Mouse (Mus musculus) hindbrain, embryonic 12.5 days (tissue): ENCODE measurements around the gene Rp9. TPM values are rescaled to one million over a fixed set of nuclear protein-coding genes. Genes with fewer than 3 reads are reported as not detected.
"Not testable (repeated sequence)": the region's sequence is repeated elsewhere in the genome, so short reads cannot be mapped to it uniquely, and the experiment has no call there.

ENCODE experiments used
- ATAC-seq: fragments of 200-750 bp; cut with Nextera tagmentation; 2 replicates; pipeline ENCODE4 v1.8.0; 2017; ENCODE audit warnings: moderate TSS enrichment; ENCODE audit not compliant: low FRiP score
- H3K27ac ChIP-seq: fragments of 300-500 bp; sonication (generic); 2 replicates; pipeline ENCODE4 v1.5.1; 2016; ENCODE audit warnings: mild to moderate bottlenecking
- H3K27me3 ChIP-seq: fragments of 300-500 bp; sonication (generic); 2 replicates; pipeline ENCODE4 v1.6.1; 2016; ENCODE audit warnings: mild to moderate bottlenecking
- H3K36me3 ChIP-seq: fragments of 300-500 bp; sonication (generic); 2 replicates; pipeline ENCODE4 v1.6.1; 2016; ENCODE audit warnings: mild to moderate bottlenecking
- H3K4me1 ChIP-seq: fragments of 300-500 bp; sonication (generic); 2 replicates; pipeline ENCODE4 v1.6.1; 2016
- H3K4me2 ChIP-seq: fragments of 300-500 bp; sonication (generic); replicated peaks from 2 replicates; pipeline ENCODE4 v1.6.1; 2016; ENCODE audit warnings: mild to moderate bottlenecking
- H3K4me3 ChIP-seq: fragments of 300-500 bp; sonication (generic); 2 replicates; pipeline ENCODE4 v1.5.1; 2016; ENCODE audit warnings: mild to moderate bottlenecking
- H3K9ac ChIP-seq: fragments of 300-500 bp; sonication (generic); 2 replicates; pipeline ENCODE4 v1.6.1; 2016; ENCODE audit warnings: mild to moderate bottlenecking, moderate library complexity
- H3K9me3 ChIP-seq: fragments of 300-500 bp; sonication (generic); replicated peaks from 2 replicates; pipeline ENCODE4 v1.6.1; 2016; ENCODE audit warnings: mild to moderate bottlenecking
- WGBS: fragments of 180-500 bp; shearing (Covaris S2); methylation state at CpG from one replicate; pipeline ENCODE4 v1.1.7; 2016; 5-methylcytosine and 5-hydroxymethylcytosine counted together
- polyA plus RNA-seq: library from polyadenylated mRNA; unstranded; fragments of >200 nt; fragmentation: Nextera tagmentation; extraction: Ambion mirVana; gene quantifications from 2 replicates; pipeline ENCODE4 v1.2.1, GENCODE M21; 2016

Rp9 gene
- polyA plus RNA-seq, 1 experiment from 2014 or later: 63.8 TPM

- H3K4me3 ChIP-seq, H3K27me3 ChIP-seq, H3K4me1 ChIP-seq, H3K9ac ChIP-seq, ATAC-seq, H3K27ac ChIP-seq, H3K9me3 ChIP-seq, H3K4me2 ChIP-seq, H3K36me3 ChIP-seq: not testable (repeated sequence)
- 84% methylated on average over 4 of the region's 4 CpGs for WGBS
Measured at GRCm38 (mm10) chr9:22407633-22408032, 61.9 kb downstream of the Rp9 start.

GRCm38 (mm10) chr9:22405414-22405813 is 64.1 kb downstream of the Rp9 start:
- no peak overlapping the region for H3K4me3 ChIP-seq
- H3K27me3 ChIP-seq: no peaks in the 10 kb centered on the region
- WGBS: 89% methylated on average over 3 of the region's 3 CpGs
- no peak overlapping the region for H3K4me2 ChIP-seq
- H3K36me3 ChIP-seq: no peaks in the 10 kb centered on the region
- no peak for ATAC-seq
- no peaks in the 10 kb centered on the region for H3K9me3 ChIP-seq
- no peak overlapping the region for H3K9ac ChIP-seq
- no peak overlapping the region for H3K27ac ChIP-seq
- H3K4me1 ChIP-seq: no peaks in the 10 kb centered on the region

GRCm38 (mm10) chr9:22403501-22403900 is 66.0 kb downstream of the Rp9 start:
- not testable (repeated sequence) for H3K4me3 ChIP-seq, H3K27me3 ChIP-seq, H3K9ac ChIP-seq, H3K4me2 ChIP-seq, H3K36me3 ChIP-seq, H3K4me1 ChIP-seq, H3K9me3 ChIP-seq, H3K27ac ChIP-seq, ATAC-seq
- 74% methylated on average over 2 of the region's 2 CpGs for WGBS

- no peak overlapping the region for H3K4me2 ChIP-seq
- ATAC-seq: no peak
- no peak overlapping the region for H3K4me3 ChIP-seq
- no peaks in the 10 kb centered on the region for H3K4me1 ChIP-seq
- 81% methylated on average over 3 of the region's 3 CpGs for WGBS
- no peaks in the 10 kb centered on the region for H3K9me3 ChIP-seq
- H3K36me3 ChIP-seq: no peaks in the 10 kb centered on the region
- no peaks in the 10 kb centered on the region for H3K27me3 ChIP-seq
- H3K9ac ChIP-seq: no peak overlapping the region
- no peak overlapping the region for H3K27ac ChIP-seq
Measured at GRCm38 (mm10) chr9:22402976-22403375, 66.6 kb downstream of the Rp9 start.

GRCm38 (mm10) chr9:22402001-22402400 is 67.5 kb downstream of the Rp9 start:
- Histone ChIP-seq H3K4me1 (no peaks in the 10 kb centered on the region), H3K4me2 (no peak overlapping the region), H3K9ac (no peak overlapping the region), H3K4me3 (no peak overlapping the region), H3K9me3 (no peaks in the 10 kb centered on the region), H3K36me3 (no peaks in the 10 kb centered on the region), H3K27me3 (no peaks in the 10 kb centered on the region), H3K27ac (no peak overlapping the region)
- no peak for ATAC-seq
- WGBS: 88% methylated on average over 6 of the region's 6 CpGs

GRCm38 (mm10) chr9:22399021-22399420 is 70.5 kb downstream of the Rp9 start:
- no peak overlapping the region for H3K4me3 ChIP-seq
- no peak overlapping the region for H3K9ac ChIP-seq
- H3K4me1 ChIP-seq: no peaks in the 10 kb centered on the region
- no peak overlapping the region for H3K4me2 ChIP-seq
- WGBS: 86% methylated on average over 4 of the region's 4 CpGs
- no peaks in the 10 kb centered on the region for H3K36me3 ChIP-seq
- no peaks in the 10 kb centered on the region for H3K9me3 ChIP-seq
- ATAC-seq: no peak
- H3K27ac ChIP-seq: no peak overlapping the region
- no peaks in the 10 kb centered on the region for H3K27me3 ChIP-seq

- no peak overlapping the region for H3K27ac ChIP-seq
- 92% methylated on average over 2 of the region's 2 CpGs for WGBS
- no peak overlapping the region for H3K4me2 ChIP-seq
- H3K9ac ChIP-seq: no peak overlapping the region
- no peaks in the 10 kb centered on the region for H3K9me3 ChIP-seq
- no peaks in the 10 kb centered on the region for H3K36me3 ChIP-seq
- H3K4me3 ChIP-seq: no peak overlapping the region
- no peaks in the 10 kb centered on the region for H3K4me1 ChIP-seq
- no peak for ATAC-seq
- no peaks in the 10 kb centered on the region for H3K27me3 ChIP-seq
Measured at GRCm38 (mm10) chr9:22394725-22395124, 74.8 kb downstream of the Rp9 start.

- Histone ChIP-seq H3K27me3 (no peaks in the 10 kb centered on the region), H3K36me3 (no peaks in the 10 kb centered on the region), H3K4me2 (no peak overlapping the region), H3K4me3 (no peak overlapping the region), H3K9ac (no peak overlapping the region), H3K27ac (no peak overlapping the region), H3K9me3 (no peaks in the 10 kb centered on the region), H3K4me1 (peaks cover 13% of the 10 kb centered on the region)
- no peak for ATAC-seq
- WGBS: 90% methylated on average over 5 of the region's 5 CpGs
Measured at GRCm38 (mm10) chr9:22390390-22390789, 79.2 kb downstream of the Rp9 start.

- WGBS: 72% methylated on average over 6 of the region's 6 CpGs
- H3K9ac ChIP-seq: no peak overlapping the region; the same call in 1 of the 2 replicates
- no peaks in the 10 kb centered on the region for H3K27me3 ChIP-seq
- H3K9me3 ChIP-seq: no peaks in the 10 kb centered on the region
- peak overlapping the region; percentile 83 for H3K4me2 ChIP-seq
- H3K4me3 ChIP-seq: peak overlapping the region; percentile 82; the same call in 1 of the 2 replicates
- ATAC-seq: no peak
- peak overlapping the region; percentile 87 for H3K27ac ChIP-seq
- peaks cover 13% of the 10 kb centered on the region for H3K4me1 ChIP-seq
- H3K36me3 ChIP-seq: no peaks in the 10 kb centered on the region
Measured at GRCm38 (mm10) chr9:22389736-22390245, 79.8 kb downstream of the Rp9 start.

- Histone ChIP-seq H3K36me3 (no peaks in the 10 kb centered on the region), H3K27me3 (no peaks in the 10 kb centered on the region), H3K9ac (peak within 1 kb of the TSS; percentile 83), H3K4me1 (peaks cover 13% of the 10 kb centered on the region), H3K4me2 (peak within 1 kb of the TSS; percentile 83), H3K4me3 (peak within 1 kb of the TSS; percentile 82), H3K27ac (peak within 1 kb of the TSS; percentile 87), H3K9me3 (no peaks in the 10 kb centered on the region)
- peak; percentile 97 for ATAC-seq
- WGBS: 0% methylated on average over 43 of the region's 44 CpGs
Measured at GRCm38 (mm10) chr9:22389021-22389476, 80.5 kb downstream of the Rp9 start, which contains the start of gene Anln. Anln (minus strand) TSS chr9:22389188.

- peak; percentile 83 for ATAC-seq
- Histone ChIP-seq H3K27me3 (no peaks in the 10 kb centered on the region), H3K27ac (peak overlapping the region; percentile 87), H3K4me1 (peaks cover 13% of the 10 kb centered on the region), H3K4me2 (peak overlapping the region; percentile 83), H3K9me3 (no peaks in the 10 kb centered on the region), H3K9ac (peak overlapping the region; percentile 83), H3K4me3 (peak overlapping the region; percentile 82), H3K36me3 (no peaks in the 10 kb centered on the region)
- under 1% methylated on average over 41 of the region's 41 CpGs for WGBS
Measured at GRCm38 (mm10) chr9:22388401-22388980, 81.1 kb downstream of the Rp9 start.

- Histone ChIP-seq H3K27ac (no peak overlapping the region), H3K4me3 (peak overlapping the region; percentile 82), H3K4me1 (peaks cover 13% of the 10 kb centered on the region), H3K9ac (peak overlapping the region; percentile 83), H3K4me2 (peak overlapping the region; percentile 83), H3K9me3 (no peaks in the 10 kb centered on the region), H3K27me3 (no peaks in the 10 kb centered on the region), H3K36me3 (no peaks in the 10 kb centered on the region)
- WGBS: 21% methylated on average over 6 of the region's 6 CpGs
- no peak for ATAC-seq
Measured at GRCm38 (mm10) chr9:22387901-22388300, 81.6 kb downstream of the Rp9 start.

GRCm38 (mm10) chr9:22385890-22386289 is 83.7 kb downstream of the Rp9 start:
- Histone ChIP-seq H3K9me3 (no peaks in the 10 kb centered on the region), H3K27ac (no peak overlapping the region), H3K27me3 (no peaks in the 10 kb centered on the region), H3K4me1 (peaks cover 13% of the 10 kb centered on the region), H3K4me3 (no peak overlapping the region), H3K9ac (no peak overlapping the region), H3K36me3 (0 out of 2 replicates have a peak, but pooled peaks cover 3% of the 10 kb centered on the region), H3K4me2 (no peak overlapping the region)
- WGBS: 77% methylated on average over 2 of the region's 2 CpGs
- no peak for ATAC-seq
